Mouse (Mus musculus): Measurements from ENCODE around the gene Ankrd33b.

Ankrd33b gene

DNA sequence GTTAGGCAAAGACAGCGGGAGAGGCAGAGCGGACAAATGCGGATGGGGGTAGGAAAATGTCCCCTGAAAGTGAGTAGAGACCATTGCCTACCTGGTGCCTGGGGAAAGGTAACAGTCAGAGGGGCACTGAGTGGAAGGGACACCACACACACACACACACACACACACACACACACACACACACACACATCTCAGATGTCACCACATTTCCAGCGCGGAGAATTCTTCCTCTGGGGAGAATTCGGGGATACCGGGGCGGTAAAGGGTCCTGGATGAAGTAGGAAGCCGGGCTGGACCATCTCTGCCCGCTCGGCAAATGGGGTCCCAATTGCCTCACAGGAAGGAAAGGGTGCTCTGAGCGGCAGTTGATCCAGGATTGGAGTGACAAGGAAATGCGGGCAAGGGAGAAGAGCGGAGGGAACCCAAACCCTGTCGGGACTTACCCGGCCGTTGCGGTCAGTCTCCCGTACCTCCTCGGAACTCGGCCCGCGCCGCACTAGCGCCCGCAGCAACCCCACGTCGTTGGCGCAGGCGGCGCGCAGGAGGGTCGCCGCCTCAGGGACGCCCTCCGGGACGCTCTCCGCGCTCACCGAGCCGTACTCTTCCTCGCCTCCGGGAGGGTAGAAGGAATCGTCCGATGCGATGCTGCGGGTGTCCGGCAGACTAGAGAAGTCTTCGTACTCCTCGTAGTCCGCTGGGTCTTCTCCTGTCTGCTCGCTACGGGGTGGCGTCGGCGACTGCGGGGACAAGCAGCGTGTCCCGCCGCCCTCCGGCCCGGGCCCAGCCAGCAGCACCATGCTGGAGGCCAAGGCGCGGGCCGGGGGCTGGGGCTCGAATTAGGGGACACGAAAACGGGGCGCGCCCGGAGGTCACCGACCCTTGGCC is 688 bp downstream of the Ankrd33b start:
- DNase-seq, result no peak

DNA sequence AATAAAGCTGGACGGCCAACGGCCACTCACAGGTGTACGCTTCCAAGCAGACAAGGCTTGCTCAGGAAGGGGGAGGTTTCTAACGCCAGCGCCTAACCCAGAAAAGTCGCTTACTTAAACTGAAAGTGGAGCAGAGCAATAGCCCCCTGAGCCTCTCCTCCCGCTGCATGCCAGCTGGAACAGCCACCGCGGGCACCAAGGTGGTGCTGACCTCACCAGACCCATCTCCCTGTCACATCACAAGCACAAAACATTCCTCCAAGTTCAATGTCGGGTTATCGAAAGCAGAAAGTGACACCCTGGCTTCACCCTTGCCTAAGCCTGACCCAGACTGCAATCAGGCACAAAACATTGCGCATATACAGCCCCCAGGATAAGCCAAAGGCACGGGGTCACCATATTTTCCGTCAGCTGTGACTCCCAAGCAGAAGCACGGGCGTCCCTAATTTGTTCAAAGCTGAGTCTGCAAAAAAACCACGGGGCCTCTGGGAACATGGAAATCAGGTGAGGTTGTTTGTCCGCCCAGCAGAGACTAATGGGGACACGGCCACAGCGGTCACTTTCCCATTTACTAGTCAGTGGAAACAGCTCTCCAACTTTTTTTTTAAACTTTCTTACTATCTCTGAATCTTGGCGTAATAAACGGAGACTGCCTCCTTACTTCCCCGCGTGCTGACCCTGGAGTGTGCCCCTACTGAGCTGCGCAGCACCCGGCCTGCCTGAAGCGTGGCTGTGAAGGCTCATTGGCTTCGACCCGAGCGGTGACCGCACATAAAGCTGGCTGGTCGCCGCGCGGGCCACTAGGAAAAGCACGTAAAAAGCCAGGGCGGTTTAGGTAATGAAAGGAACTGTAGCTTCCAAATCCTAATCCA is 1.6 kb downstream of the Ankrd33b start:
- DNase-seq, result no peak

DNA sequence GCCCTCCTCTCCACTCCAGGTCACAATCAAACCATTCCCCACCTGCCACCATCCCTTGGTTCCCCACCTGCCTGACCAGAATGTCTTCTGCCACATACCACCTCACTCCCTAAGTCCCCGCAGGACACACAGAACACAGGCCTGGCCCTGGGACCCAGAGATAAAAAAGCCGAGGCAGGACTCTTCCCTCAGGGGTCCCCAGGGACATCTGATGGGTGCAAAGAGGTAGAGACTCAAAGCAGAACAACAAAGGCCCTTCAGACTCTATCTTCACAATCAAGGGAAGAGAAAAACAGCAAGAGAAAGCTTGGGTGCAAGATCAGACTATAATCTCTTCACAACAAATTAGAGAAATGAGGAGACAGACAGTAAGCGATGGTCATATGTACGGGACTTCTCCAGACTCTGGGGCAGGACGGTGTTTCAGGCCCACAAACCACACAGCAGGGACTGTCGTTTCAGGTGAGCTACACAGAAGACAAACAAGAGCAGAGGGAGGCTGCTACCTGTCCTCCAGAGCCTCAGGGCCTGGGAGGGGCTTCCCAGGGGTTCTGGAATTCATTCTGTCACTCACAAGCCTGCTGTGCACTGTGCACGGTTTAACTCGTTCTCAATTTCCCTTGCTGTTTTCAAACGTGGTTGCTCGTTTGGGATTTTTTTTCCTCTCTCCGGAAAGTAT is 2.3 kb downstream of the Ankrd33b start:
- DNase-seq, result no peak

DNA sequence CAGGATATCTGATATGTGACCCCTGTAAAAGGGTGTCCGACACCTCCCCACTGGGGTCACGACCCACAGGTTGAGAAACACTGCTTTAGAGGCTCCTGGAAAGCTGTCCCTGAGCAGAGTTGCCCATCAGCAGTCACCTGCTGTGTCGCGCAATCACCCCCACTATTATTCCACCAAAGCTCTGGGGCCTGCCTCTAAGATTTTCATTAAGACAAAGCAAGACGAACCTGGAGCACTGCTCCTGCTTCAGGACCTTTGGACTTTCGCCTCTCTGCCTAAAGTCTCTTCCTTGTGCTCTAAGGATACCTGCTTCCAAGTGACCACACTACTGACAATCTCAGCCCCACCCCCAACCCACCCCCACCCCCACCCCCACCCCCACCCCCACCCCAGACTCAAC is 3.1 kb downstream of the Ankrd33b start:
- DNase-seq, result no peak

DNA sequence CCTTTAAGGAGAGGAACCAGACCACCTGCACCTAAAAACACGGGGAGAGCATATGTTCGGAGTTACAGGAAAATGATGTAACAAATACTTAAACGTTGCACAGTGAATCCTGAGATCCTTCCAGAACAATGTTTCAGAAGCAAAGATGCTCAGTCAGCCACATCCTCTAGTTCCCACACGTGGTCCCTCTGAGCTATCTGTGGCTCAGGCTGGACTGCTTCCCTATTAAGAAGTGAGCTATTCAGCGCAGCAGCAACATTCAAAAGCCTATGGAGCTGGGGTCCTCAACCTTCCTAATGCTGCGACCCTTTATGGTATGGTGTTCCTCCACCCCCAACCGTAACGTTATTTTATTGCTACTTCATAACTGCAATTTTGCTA is 3.6 kb downstream of the Ankrd33b start:
- no peak for DNase-seq

DNA sequence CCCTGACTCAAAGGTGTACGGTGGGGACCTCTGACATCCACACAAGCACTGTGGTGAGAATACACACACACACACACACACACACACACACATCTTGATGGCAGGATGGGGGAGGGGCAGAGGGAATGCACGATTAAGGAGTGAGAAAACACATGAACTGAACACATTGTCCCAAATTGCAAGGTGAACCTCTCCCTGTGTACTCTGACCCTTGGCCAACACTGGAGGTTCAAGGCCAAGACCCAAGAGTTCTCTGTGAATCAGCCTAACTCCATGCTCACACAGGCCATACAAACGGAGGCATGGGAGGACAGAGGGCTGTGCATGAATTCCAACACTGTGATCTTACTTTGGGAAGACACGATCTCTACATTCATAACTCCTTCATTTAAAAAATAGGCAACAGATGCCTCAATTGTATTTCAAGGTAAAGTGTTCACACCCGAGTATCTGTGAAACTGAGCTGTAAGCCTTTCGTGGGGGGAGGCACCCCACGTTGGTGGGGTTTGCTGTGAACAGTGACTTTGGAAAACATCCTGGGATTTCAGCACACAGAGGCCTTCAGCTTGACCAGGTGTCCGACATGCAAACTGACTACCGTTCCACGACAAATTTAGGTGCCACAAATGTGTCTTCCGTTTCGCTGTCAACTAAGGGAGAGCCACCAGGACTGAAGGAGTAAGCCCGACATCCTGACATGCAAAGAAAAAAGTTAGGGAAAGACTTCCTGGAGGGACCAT is 4.1 kb downstream of the Ankrd33b start:
- no peak for DNase-seq

DNA sequence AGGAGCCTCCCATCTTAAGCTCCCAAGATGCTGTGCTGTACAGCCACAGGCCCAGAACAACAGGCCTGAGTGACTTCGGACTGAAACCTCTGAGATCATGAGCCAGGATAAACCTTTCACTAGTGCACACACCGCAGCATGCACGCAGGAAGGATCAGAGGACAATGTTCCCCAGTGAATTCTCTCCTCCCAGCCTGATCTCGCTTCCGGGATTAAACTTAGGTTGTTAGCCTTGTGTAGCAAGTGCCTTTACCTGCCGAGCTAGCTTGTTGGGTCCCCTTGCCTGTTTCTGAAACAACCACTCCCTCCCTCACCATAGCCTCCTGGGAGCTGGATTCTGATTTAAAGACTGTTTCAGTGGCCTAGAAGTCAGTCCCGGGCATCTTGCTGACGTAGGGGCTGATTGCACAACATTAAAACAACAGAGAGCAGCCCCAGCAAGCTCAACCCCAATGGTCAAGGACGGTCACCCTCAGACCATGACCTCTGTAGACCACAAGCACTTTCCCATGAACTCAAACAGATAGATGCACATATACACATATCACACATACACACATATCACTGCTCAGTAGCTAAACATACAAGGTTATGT is 6.2 kb downstream of the Ankrd33b start:
- DNase-seq, result no peak

DNA sequence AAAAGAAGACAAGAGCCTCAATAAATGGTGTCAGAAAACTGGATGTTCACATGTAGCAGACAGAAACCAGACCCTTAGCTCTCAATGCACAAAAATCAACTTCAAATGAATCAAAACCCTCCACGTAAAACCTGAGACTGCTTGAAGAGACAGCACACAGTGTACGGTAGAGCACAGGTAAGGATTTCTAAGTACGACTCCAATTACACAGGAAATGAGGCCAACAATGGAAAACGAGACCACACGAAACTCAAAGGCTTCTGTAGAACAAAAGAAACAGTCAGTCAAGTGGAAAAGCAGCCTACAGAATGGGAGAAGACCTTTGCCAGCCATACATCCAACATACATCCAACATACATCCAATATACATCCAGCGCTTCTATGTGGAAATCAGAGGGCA is 6.9 kb downstream of the Ankrd33b start:
- DNase-seq, result no peak

DNA sequence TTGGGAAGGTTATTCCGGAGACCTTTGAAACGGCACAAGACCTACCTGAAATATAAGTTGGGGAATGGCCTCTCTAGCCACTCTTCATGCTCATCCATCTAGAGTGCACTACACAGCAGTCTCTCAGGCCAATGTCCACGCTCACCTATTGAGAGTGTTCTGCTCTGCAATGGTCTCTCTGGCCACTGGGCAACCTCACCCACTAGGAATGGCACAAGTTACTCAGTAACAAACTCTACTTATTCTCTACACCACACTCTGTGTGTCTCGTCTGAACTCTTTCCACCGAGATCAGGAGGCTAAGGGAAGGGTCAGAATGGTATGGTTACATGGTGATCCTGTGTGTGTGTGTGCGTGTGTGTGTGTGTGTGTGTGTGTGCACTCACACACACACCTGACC is 7.7 kb downstream of the Ankrd33b start:
- DNase-seq, result no peak

DNA sequence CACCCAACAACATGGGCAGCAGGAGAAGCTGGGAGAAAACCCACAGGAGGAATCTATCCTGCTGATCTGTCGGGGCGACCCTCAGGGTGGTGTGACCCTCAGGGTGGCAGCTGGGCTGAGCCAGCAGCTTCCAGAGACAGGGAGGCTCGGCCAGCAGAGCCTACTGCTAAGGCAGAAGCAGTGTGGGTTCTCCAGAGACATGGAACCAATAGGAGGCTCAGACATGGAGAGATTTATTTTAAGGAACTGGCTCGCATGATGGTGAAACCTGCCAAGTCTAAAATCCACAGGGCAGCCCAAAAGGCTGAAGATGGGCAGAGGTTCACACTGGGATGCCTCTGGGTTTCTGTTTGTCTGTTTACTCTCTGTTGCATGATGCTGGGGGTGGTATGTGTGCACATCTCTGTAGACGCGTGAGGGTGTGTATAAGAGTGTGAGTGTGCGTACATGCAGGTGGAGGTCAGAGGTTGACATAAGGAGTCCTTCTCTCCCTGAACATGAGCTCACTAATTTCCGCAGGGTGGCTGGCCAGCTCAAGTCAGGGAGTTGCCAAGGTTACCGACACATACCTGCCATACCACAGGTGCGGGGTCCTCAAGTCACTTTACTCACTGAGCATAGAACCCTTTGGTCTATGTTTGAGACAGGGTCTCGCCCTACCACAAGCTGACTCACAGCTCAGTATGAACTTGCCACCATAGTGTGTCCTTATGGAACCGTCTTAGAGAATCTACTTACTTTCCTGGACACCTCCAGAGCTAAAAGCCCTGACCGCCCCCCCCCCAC is 14.8 kb downstream of the Ankrd33b start:
- DNase-seq, result no peak

DNA sequence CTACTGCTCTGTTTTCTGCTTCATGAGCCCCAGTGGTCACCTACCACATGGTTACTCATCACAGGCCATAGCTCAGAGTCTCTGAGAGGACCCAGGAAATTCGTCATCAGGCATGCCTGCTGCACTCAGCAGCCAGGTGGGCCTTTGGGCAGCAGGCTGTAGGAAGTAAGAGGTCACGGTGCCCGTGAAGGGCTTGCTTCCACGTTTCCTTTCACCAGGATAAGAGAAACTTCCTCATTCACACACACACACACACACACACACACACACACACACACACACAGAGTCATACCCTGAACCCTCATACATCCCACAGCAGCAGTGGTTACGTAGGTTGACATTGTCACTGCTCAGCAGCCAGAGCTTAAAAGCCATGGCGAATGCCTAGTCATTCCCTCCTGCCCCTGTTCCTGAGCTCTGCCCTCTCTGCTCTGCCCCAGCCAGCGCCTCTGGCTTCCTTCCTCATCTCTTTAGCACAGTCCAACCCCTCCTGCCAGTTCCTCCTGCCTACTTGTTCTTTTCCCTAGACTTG is 17.6 kb downstream of the Ankrd33b start:
- no peak for DNase-seq

DNA sequence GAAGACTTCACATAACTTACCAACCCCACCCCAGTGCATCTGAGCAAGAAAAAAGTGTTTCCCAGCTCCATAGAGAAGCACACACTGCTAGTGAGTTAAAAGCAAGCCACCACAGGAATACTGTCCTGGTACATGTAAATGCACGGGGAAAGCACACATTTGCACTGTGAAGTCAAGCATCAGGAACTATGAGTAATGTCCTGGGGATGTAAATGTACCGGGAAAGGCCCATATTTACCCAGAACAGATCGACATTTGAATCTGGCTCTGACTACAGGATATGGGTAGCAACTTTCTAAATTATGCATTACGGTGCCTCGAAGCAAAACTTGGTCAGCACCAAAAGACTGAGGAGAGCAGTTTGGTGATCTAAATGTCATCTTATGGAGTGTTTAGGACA is 18.5 kb downstream of the Ankrd33b start:
- no peak for DNase-seq

DNA sequence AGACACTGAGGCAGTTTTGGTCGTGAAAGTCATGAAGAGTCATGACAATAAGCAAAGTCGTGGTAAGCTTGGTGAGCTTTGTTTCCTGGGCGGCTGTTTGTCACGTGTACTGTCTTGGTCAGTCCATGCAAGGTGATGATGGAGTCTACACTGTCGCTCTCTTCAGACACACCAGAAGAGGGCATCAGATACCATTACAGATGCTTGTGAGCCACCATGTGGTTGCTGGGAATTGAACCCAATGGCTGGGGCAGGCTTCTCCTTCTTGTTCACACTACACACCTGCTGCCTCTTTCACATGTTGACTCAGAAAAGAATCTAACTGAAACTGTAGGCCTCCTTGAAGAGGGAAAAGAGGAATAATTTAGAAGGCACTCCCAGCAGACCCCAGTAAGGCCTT is 19.3 kb downstream of the Ankrd33b start:
- no peak for DNase-seq

DNA sequence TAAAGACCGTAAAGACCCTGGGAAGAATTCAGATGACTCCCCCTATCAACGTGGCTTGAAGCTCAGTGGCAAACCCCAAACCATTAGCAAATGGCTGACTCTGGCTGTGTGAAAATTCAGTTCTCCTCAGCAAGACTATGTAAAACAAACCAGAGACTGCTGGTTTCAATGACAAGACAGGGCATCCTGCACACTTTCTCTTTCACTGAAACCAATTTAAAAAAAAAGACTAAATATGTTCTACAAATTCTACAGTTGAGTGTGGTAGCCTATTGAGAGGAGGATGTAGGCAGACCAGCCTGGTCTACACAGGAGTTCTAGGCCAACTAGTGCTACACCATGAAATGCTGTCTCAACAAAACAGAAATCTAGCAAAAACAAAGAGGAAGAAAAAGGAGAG is 21.0 kb downstream of the Ankrd33b start:
- DNase-seq, result no peak

DNA sequence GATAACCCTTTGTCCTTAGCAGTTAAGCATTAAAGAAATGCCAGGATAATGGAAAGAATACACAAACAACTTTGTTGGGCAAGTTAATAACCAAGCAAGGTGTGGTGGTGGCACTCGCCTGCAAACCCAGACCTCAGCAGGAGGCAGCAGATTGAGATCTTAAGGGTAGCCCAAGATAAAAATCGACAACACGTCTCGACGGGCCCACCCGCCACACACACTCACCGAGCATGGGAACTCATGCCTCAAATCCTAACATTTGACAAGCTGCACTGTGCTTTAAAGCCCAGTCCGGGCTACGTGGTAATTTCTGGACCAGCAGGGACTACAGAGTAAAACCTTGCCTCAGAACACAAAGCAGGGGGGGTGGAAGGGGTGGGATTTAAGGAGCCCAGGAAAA is 22.2 kb downstream of the Ankrd33b start:
- no peak for DNase-seq

DNA sequence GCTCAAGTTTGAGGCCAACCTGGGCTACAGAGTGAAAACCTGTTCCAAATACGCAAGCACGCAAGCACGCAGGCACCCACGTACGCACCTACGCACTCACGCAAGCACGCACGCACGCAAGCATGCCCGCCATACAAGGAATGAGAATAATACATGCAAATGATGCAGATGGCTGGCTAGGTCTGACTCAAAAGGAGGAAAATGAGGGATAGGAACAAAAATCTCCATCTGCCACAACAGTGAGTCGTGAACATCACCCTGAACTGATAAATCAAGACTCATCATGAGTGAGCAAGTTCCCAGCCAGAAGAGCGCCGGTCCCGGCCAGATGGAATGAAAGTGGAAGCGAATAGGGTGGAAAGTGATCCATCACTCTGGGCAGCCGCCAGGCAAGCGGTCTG is 22.7 kb downstream of the Ankrd33b start:
- DNase-seq, result peak; percentile 73

DNA sequence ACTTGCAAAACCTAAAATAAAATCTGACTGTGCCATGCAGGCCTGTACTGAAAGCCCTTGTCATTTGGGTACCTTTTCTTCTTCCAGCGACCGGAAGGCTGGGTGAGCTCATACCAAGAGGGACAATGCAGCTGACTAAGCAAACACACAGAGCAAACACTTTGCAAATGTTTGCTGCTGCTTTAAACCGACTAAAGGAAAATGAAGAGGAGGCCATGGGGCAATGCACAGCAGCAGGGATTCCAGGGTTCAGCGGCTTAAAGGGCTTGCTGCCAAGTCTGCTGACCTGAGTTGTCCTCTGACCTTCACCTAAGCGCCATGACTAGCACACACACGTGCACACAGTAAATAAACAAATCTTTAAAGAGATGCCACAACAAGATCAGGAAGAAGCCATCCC is 23.9 kb downstream of the Ankrd33b start:
- no peak for DNase-seq

DNA sequence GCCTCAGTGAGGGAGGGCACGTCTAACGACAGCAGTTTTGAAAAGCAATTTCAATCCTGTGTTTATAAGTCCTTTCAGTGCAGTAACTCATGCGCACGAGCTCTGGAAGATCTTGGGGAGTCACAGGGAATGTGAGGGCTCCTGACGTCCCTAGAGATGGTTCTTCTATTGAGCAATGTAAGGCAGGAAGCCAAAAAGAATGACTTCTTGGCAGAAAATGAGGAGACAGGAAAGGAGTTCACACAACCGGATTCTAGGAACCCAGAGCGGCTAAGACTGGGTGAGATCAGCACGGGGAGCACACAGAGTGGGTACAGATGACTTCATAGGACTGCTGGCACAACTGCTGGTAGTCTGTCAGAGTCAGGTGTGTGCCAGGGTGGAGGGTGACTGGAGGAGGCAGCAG is 25.0 kb downstream of the Ankrd33b start:
- DNase-seq, result no peak

DNA sequence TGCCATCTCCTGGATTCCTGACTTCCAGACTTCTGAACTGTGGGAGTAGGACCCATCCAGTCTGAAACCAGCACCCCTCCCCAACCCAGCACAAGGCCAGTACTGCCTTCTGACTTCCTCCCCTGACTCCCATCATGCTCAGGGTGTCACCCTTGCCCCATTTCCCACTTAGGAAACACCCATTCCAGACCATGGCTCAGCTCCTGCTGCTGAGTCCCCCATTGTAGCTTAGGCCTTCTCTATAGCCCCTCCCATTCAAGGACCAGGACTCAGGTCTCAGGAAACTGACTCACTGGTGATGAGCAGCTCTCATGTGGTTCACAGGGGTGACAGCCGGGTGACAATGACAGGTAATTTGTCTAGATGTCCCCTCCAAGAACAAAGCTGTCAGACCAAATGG is 25.5 kb downstream of the Ankrd33b start:
- no peak for DNase-seq

DNA sequence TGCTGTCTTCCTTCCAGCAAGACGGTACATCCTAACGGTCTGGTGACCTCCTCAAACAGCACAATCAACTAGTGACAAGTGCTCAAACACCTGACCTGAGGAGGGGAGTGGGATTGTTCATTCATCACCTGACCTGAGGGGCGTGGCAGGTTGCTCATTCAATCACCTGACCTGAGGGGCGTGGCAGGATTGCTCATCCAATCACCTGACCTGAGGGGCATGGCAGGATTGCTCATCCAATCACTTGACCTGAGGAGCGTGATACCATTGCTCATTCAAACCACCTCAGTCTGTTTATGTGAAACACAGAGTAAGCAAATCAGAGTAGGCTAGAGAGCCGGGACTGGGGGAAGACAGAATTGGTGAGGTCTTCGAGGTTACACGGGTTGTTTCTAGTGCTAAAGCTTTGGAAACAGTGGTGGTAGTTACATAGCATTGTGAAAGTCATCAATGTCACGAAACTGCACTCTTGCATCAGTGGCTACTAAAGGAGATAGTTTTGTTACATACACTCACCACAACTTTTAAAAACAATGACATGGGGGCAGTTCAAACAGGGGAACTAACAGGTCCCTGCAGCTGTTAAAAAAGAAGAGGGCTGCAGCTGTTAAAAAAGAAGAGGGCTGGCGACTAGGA is 28.8 kb downstream of the Ankrd33b start:
- DNase-seq, result no peak

DNA sequence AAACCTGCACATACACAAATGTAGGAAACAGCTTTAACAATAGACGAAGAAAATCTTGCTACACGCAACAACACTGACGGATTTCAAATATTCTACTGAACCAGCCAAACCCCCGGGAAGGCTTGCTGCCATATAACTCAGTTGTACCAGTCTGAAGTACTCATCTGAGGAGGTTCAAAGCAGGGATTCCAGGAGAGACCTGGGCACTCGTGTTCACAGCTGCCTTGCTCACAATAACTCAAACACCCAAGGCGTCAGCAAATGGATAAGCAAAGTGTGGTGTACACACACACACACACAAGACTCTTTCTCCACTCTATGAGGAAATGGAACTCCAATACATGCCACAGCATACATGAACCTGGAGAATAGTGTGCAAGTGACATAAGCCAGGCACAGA is 29.5 kb downstream of the Ankrd33b start:
- no peak for DNase-seq
